Mouse (Mus musculus): ENCODE measurements around the gene Syndig1. TPM values are rescaled to one million over a fixed set of nuclear protein-coding genes. Genes with fewer than 3 reads are reported as not detected.

Syndig1 gene
- polyA plus RNA-seq, 1 experiment, result 0.12 TPM

GRCm38 (mm10) chr2:149933247-149933898 is 104.4 kb downstream of the Syndig1 start:
- H3K27ac ChIP-seq (ENCODE audit: control insufficient read depth, insufficient read depth, low read depth, low read length), result no peak overlapping the region
- H3K27me3 ChIP-seq (ENCODE audit: control insufficient read depth, insufficient read depth, low read length), result no peaks in the 10 kb centered on the region

DNA sequence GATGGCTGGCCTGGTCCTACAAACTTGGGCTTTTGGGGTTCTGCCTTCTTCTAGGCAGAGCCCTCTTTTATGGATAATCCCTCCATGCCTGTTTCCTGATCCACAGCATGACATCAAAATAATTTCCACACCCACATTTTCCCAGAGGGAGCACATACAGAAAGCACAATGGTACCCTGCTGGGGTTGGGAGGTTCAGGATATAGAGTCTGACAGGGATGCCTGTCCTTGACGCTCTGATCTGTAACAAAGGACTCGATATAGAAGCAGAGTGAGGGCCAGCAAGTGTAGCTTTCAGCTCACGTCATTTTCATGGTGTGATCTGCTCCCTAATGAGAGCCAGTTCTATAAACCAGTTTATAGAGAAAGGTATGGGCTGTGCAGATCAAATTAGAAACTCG is 105.1 kb downstream of the Syndig1 start:
- Histone ChIP-seq H3K36me3 (ENCODE audit: control insufficient read depth, insufficient read depth, low read length) (no peaks in the 10 kb centered on the region), H3K27ac (ENCODE audit: control insufficient read depth, insufficient read depth, low read depth, low read length) (no peak overlapping the region), H3K27me3 (ENCODE audit: control insufficient read depth, insufficient read depth, low read length) (no peaks in the 10 kb centered on the region), H3K4me1 (ENCODE audit: control insufficient read depth, insufficient read depth, low read length) (peaks cover 2% of the 10 kb centered on the region; the same call in 1 of the 2 replicates), H3K4me3 (ENCODE audit: control insufficient read depth, low read depth, low read length) (no peak overlapping the region)
- TF ChIP-seq CTCF (IDR thresholded peaks at IDR 0.05; ENCODE audit: control insufficient read depth, insufficient read depth, insufficient replicate concordance, low read depth, low read length) (no peak), POLR2A (IDR thresholded peaks at IDR 0.05; ENCODE audit: control insufficient read depth, low read depth, low read length) (no peak)

More at GRCm38 (mm10) chr2:149933247-149933898, 104.4 kb downstream of the Syndig1 start:
- no peak overlapping the region for H3K4me3 ChIP-seq (ENCODE audit: control insufficient read depth, low read depth, low read length)
- peaks cover 2% of the 10 kb centered on the region; the same call in 1 of the 2 replicates for H3K4me1 ChIP-seq (ENCODE audit: control insufficient read depth, insufficient read depth, low read length)
- TF ChIP-seq POLR2A (IDR thresholded peaks at IDR 0.05; ENCODE audit: control insufficient read depth, low read depth, low read length), result no peak
- TF ChIP-seq CTCF (IDR thresholded peaks at IDR 0.05; ENCODE audit: control insufficient read depth, insufficient read depth, insufficient replicate concordance, low read depth, low read length), result no peak
- no peaks in the 10 kb centered on the region for H3K36me3 ChIP-seq (ENCODE audit: control insufficient read depth, insufficient read depth, low read length)

- Histone ChIP-seq H3K27me3 (ENCODE audit: control insufficient read depth, insufficient read depth, low read length) (no peaks in the 10 kb centered on the region), H3K4me3 (ENCODE audit: control insufficient read depth, low read depth, low read length) (no peak overlapping the region), H3K4me1 (ENCODE audit: control insufficient read depth, insufficient read depth, low read length) (no peaks in the 10 kb centered on the region), H3K36me3 (ENCODE audit: control insufficient read depth, insufficient read depth, low read length) (no peaks in the 10 kb centered on the region), H3K27ac (ENCODE audit: control insufficient read depth, insufficient read depth, low read depth, low read length) (no peak overlapping the region)
- TF ChIP-seq CTCF (IDR thresholded peaks at IDR 0.05; ENCODE audit: control insufficient read depth, insufficient read depth, insufficient replicate concordance, low read depth, low read length) (no peak), POLR2A (IDR thresholded peaks at IDR 0.05; ENCODE audit: control insufficient read depth, low read depth, low read length) (no peak)
These were observed 109.8 kb downstream of the Syndig1 start for GRCm38 (mm10) chr2:149938829-149939228.

- TF ChIP-seq CTCF (IDR thresholded peaks at IDR 0.05; ENCODE audit: control insufficient read depth, insufficient read depth, insufficient replicate concordance, low read depth, low read length) (no peak), POLR2A (IDR thresholded peaks at IDR 0.05; ENCODE audit: control insufficient read depth, low read depth, low read length) (no peak)
- Histone ChIP-seq H3K4me1 (ENCODE audit: control insufficient read depth, insufficient read depth, low read length) (no peaks in the 10 kb centered on the region), H3K27ac (ENCODE audit: control insufficient read depth, insufficient read depth, low read depth, low read length) (no peak overlapping the region), H3K36me3 (ENCODE audit: control insufficient read depth, insufficient read depth, low read length) (no peaks in the 10 kb centered on the region), H3K4me3 (ENCODE audit: control insufficient read depth, low read depth, low read length) (no peak overlapping the region), H3K27me3 (ENCODE audit: control insufficient read depth, insufficient read depth, low read length) (no peaks in the 10 kb centered on the region)
These were observed 110.6 kb downstream of the Syndig1 start for GRCm38 (mm10) chr2:149939586-149939985.

- H3K4me3 ChIP-seq (ENCODE audit: control insufficient read depth, low read depth, low read length), result peak overlapping the region; percentile 61
- TF ChIP-seq POLR2A (IDR thresholded peaks at IDR 0.05; ENCODE audit: control insufficient read depth, low read depth, low read length), result no peak
- TF ChIP-seq CTCF (IDR thresholded peaks at IDR 0.05; ENCODE audit: control insufficient read depth, insufficient read depth, insufficient replicate concordance, low read depth, low read length), result no peak
- H3K36me3 ChIP-seq (ENCODE audit: control insufficient read depth, insufficient read depth, low read length), result no peaks in the 10 kb centered on the region
- H3K27me3 ChIP-seq (ENCODE audit: control insufficient read depth, insufficient read depth, low read length), result no peaks in the 10 kb centered on the region
- H3K27ac ChIP-seq (ENCODE audit: control insufficient read depth, insufficient read depth, low read depth, low read length), result no peak overlapping the region
- H3K4me1 ChIP-seq (ENCODE audit: control insufficient read depth, insufficient read depth, low read length), result no peaks in the 10 kb centered on the region
These were observed 121.6 kb downstream of the Syndig1 start for GRCm38 (mm10) chr2:149950641-149951040.

- Histone ChIP-seq H3K36me3 (ENCODE audit: control insufficient read depth, insufficient read depth, low read length) (no peaks in the 10 kb centered on the region), H3K27me3 (ENCODE audit: control insufficient read depth, insufficient read depth, low read length) (no peaks in the 10 kb centered on the region), H3K27ac (ENCODE audit: control insufficient read depth, insufficient read depth, low read depth, low read length) (no peak overlapping the region), H3K4me3 (ENCODE audit: control insufficient read depth, low read depth, low read length) (no peak overlapping the region), H3K4me1 (ENCODE audit: control insufficient read depth, insufficient read depth, low read length) (no peaks in the 10 kb centered on the region)
- TF ChIP-seq POLR2A (IDR thresholded peaks at IDR 0.05; ENCODE audit: control insufficient read depth, low read depth, low read length) (no peak), CTCF (IDR thresholded peaks at IDR 0.05; ENCODE audit: control insufficient read depth, insufficient read depth, insufficient replicate concordance, low read depth, low read length) (no peak)
These were observed 142.0 kb downstream of the Syndig1 start for GRCm38 (mm10) chr2:149971014-149971413.

- Histone ChIP-seq H3K36me3 (ENCODE audit: control insufficient read depth, insufficient read depth, low read length) (no peaks in the 10 kb centered on the region), H3K4me1 (ENCODE audit: control insufficient read depth, insufficient read depth, low read length) (no peaks in the 10 kb centered on the region), H3K27ac (ENCODE audit: control insufficient read depth, insufficient read depth, low read depth, low read length) (no peak overlapping the region), H3K27me3 (ENCODE audit: control insufficient read depth, insufficient read depth, low read length) (no peaks in the 10 kb centered on the region), H3K4me3 (ENCODE audit: control insufficient read depth, low read depth, low read length) (no peak overlapping the region)
- TF ChIP-seq POLR2A (IDR thresholded peaks at IDR 0.05; ENCODE audit: control insufficient read depth, low read depth, low read length) (no peak), CTCF (IDR thresholded peaks at IDR 0.05; ENCODE audit: control insufficient read depth, insufficient read depth, insufficient replicate concordance, low read depth, low read length) (no peak)
These were observed 144.6 kb downstream of the Syndig1 start for GRCm38 (mm10) chr2:149973583-149973982.

Data from testis, adult 2 months (tissue).